Mouse (Mus musculus) neural tube, embryonic 14.5 days (tissue): ENCODE data around the gene Zfand3. TPM values are rescaled to one million over a fixed set of nuclear protein-coding genes. Genes with fewer than 3 reads are reported as not detected.
A peak's percentile ranks its signal among the peaks of the same experiment; 100 is the strongest.

Source experiments
- ATAC-seq: fragments of 200-750 bp; cut with Nextera tagmentation; 2 replicates; pipeline ENCODE4 v1.8.0; 2017; ENCODE audit warnings: low read depth, mild to moderate bottlenecking, moderate TSS enrichment, moderate library complexity
- H3K27ac ChIP-seq: fragments of 300-500 bp; sonication (generic); 2 replicates; pipeline ENCODE4 v1.5.1; 2014; ENCODE audit warnings: low read depth, mild to moderate bottlenecking, control low read depth, low read length, moderate library complexity, mixed read lengths
- H3K27me3 ChIP-seq: fragments of 300-500 bp; sonication (generic); 2 replicates; pipeline ENCODE4 v1.6.1; 2014; ENCODE audit warnings: low read length; ENCODE audit not compliant: control insufficient read depth, insufficient read depth
- H3K36me3 ChIP-seq: fragments of 300-500 bp; sonication (generic); 2 replicates; pipeline ENCODE4 v1.6.1; 2014; ENCODE audit warnings: low read length, mixed read lengths; ENCODE audit not compliant: control insufficient read depth, insufficient read depth
- H3K4me1 ChIP-seq: fragments of 300-500 bp; sonication (generic); 2 replicates; pipeline ENCODE4 v1.6.1; 2014; ENCODE audit warnings: low read length; ENCODE audit not compliant: control insufficient read depth, insufficient read depth
- H3K4me2 ChIP-seq: fragments of 300-500 bp; sonication (generic); 2 replicates; pipeline ENCODE4 v1.6.1; 2014; ENCODE audit warnings: mild to moderate bottlenecking, low read depth, low read length, control low read depth
- H3K4me3 ChIP-seq: fragments of 300-500 bp; sonication (generic); 2 replicates; pipeline ENCODE4 v1.5.1; 2014; ENCODE audit warnings: low read depth, low read length, control low read depth, mixed read lengths
- H3K9ac ChIP-seq: fragments of 300-500 bp; sonication (generic); replicated peaks from 2 replicates; pipeline ENCODE4 v1.6.1; 2014; ENCODE audit warnings: low read depth, mild to moderate bottlenecking, control low read depth, low read length, mixed read lengths
- H3K9me3 ChIP-seq: fragments of 300-500 bp; sonication (generic); 2 replicates; pipeline ENCODE4 v1.6.1; 2016; ENCODE audit warnings: low read length; ENCODE audit not compliant: control insufficient read depth
- WGBS: fragments of 180-500 bp; shearing (Covaris S2); extraction: QIAGEN DNeasy Blood & Tissue Kit; methylation state at CpG from one replicate; pipeline ENCODE4 v1.1.7; 2014; 5-methylcytosine and 5-hydroxymethylcytosine counted together
- polyA plus RNA-seq: library from polyadenylated mRNA; unstranded; fragments of >200 nt; fragmentation: Nextera tagmentation; extraction: Ambion mirVana; gene quantifications from 2 replicates; pipeline ENCODE4 v1.2.1, GENCODE M21; 2014

The Zfand3 gene
- polyA plus RNA-seq, 1 experiment from 2014 or later: 37.5 TPM

- Histone ChIP-seq H3K4me2 (no peak overlapping the region), H3K27me3 (no peaks in the 10 kb centered on the region), H3K4me1 (no peaks in the 10 kb centered on the region), H3K36me3 (no peaks in the 10 kb centered on the region), H3K9me3 (no peaks in the 10 kb centered on the region), H3K4me3 (no peak overlapping the region), H3K9ac (no peak overlapping the region), H3K27ac (no peak overlapping the region)
- WGBS: 75% methylated on average over 4 of the region's 4 CpGs
- ATAC-seq: no peak
These were observed 172.9 kb downstream of the Zfand3 start for GRCm38 (mm10) chr17:30177435-30177834.

DNA sequence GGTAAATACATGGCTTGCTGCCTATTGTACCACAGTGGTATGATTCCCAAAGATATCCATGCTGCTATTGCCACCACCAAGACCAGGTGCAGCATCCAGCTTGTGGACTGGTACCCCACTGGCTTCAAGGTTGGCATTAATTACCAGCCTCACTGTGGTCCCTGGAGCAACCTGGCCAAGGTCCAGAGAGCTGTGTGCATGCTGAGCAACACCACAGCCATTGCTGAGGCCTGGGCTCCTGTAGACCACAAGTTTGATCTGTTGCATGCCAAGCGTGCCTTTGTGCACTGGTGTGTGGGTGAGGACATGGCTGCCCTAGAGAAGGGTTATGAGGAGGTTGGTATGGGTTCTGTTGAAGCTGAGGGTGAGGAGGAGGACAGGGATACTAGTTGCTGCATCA is 173.9 kb downstream of the Zfand3 start:
- H3K4me1 ChIP-seq: no peaks in the 10 kb centered on the region; the same call in 1 of the 2 replicates
- whole genome bisulfite sequencing: 87% methylated on average over 1 of the region's 1 CpGs
- H3K9ac ChIP-seq: no peak overlapping the region
- H3K27me3 ChIP-seq: no peaks in the 10 kb centered on the region
- no peak for ATAC-seq
- H3K36me3 ChIP-seq: no peaks in the 10 kb centered on the region
- H3K4me2 ChIP-seq: no peak overlapping the region
- no peak overlapping the region for H3K4me3 ChIP-seq
- H3K27ac ChIP-seq: no peak overlapping the region
- no peaks in the 10 kb centered on the region for H3K9me3 ChIP-seq

- Histone ChIP-seq H3K27me3 (no peaks in the 10 kb centered on the region), H3K36me3 (no peaks in the 10 kb centered on the region), H3K27ac (no peak overlapping the region), H3K9ac (no peak overlapping the region), H3K4me2 (no peak overlapping the region), H3K4me3 (no peak overlapping the region), H3K4me1 (no peaks in the 10 kb centered on the region; the same call in 1 of the 2 replicates), H3K9me3 (no peaks in the 10 kb centered on the region)
- ATAC-seq: no peak
- 77% methylated on average over 6 of the region's 6 CpGs for WGBS
These were observed 175.7 kb downstream of the Zfand3 start for GRCm38 (mm10) chr17:30180197-30180596.

DNA sequence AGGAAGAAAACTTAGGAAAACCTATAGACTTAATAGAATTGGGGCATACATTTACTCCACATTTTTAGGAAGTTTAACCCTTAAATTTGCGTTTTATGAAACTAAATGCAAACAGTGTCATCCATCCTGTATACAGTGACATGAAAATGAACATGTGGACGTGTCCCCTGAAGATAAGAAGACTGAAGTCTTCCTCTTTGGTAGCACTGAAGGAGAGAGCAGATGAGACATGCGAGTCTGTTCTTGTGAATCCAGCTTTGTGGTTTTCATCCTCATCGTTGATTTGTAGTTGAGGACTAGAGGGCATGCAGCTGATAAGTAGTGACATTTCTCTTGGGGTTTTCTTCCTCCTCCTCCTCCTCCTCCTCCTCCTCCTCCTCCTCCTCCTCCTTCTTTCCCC is 177.0 kb downstream of the Zfand3 start:
- ATAC-seq: no peak
- H3K27ac ChIP-seq: no peak overlapping the region
- no peak overlapping the region for H3K4me3 ChIP-seq
- H3K27me3 ChIP-seq: no peaks in the 10 kb centered on the region
- H3K36me3 ChIP-seq: no peaks in the 10 kb centered on the region
- no peaks in the 10 kb centered on the region; the same call in 1 of the 2 replicates for H3K4me1 ChIP-seq
- WGBS: 88% methylated on average over 4 of the region's 4 CpGs
- no peak overlapping the region for H3K4me2 ChIP-seq
- H3K9me3 ChIP-seq: no peaks in the 10 kb centered on the region
- H3K9ac ChIP-seq: no peak overlapping the region

DNA sequence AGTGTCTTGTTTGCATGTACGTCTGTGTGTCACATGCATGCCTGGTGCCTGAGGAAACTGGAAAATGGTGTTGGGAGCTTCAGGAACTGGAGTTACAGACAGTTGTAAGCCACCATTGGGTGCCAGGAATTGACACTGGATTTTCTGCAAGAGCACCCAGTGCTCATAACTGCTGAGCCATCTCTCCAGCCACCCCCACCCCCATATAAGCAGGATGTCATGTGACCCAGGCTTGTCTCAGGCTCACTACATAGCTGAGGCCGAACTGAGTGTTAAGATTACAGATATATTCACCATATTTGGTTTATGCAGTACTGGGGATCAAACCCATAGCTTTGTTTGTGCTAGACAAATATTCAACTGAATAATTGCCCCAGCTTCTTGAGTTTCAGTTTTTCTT is 177.5 kb downstream of the Zfand3 start:
- no peak overlapping the region for H3K4me2 ChIP-seq
- no peak overlapping the region for H3K4me3 ChIP-seq
- no peak overlapping the region for H3K27ac ChIP-seq
- ATAC-seq: no peak
- no peaks in the 10 kb centered on the region for H3K9me3 ChIP-seq
- no peaks in the 10 kb centered on the region for H3K36me3 ChIP-seq
- no peak overlapping the region for H3K9ac ChIP-seq
- no peaks in the 10 kb centered on the region for H3K27me3 ChIP-seq
- H3K4me1 ChIP-seq: peaks cover 2% of the 10 kb centered on the region; the same call in 1 of the 2 replicates
- WGBS: 93% methylated on average over 2 of the region's 2 CpGs

GRCm38 (mm10) chr17:30183561-30183960 is 179.0 kb downstream of the Zfand3 start:
- H3K27ac ChIP-seq: no peak overlapping the region
- H3K27me3 ChIP-seq: no peaks in the 10 kb centered on the region
- ATAC-seq: no peak
- H3K9me3 ChIP-seq: no peaks in the 10 kb centered on the region
- H3K4me2 ChIP-seq: no peak overlapping the region
- H3K4me1 ChIP-seq: peaks cover 17% of the 10 kb centered on the region
- no peaks in the 10 kb centered on the region for H3K36me3 ChIP-seq
- H3K9ac ChIP-seq: no peak overlapping the region
- H3K4me3 ChIP-seq: no peak overlapping the region
- 83% methylated on average over 6 of the region's 6 CpGs for WGBS

DNA sequence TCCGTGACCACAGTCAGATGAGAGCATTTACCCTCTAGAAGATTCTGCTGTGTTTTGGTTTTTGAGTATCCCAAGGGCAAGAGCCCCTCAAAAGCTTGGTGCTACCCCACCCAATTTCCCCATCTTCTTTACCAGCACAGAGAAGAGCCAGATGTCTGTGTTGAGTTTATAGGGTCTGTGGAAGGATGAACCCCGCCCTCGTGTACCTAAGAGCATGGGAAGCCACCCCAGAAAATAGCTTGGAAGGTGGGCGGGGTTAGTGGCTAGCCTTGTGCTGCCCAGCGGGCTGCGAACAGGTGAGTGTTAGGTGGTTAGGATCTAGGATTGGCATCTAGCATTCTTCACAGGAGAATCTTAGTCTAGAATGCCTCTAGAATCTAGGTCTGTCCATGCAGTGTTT is 182.6 kb downstream of the Zfand3 start:
- Histone ChIP-seq H3K9ac (no peak overlapping the region), H3K4me2 (no peak overlapping the region), H3K27ac (no peak overlapping the region), H3K4me3 (no peak overlapping the region), H3K36me3 (no peaks in the 10 kb centered on the region), H3K27me3 (no peaks in the 10 kb centered on the region), H3K4me1 (peaks cover 37% of the 10 kb centered on the region), H3K9me3 (no peaks in the 10 kb centered on the region)
- WGBS: 98% methylated on average over 6 of the region's 6 CpGs
- ATAC-seq: no peak

GRCm38 (mm10) chr17:30187581-30187980 is 183.0 kb downstream of the Zfand3 start:
- peak overlapping the region; percentile 21; the same call in 1 of the 2 replicates for H3K4me2 ChIP-seq
- 29% methylated on average over 5 of the region's 5 CpGs for WGBS
- H3K4me3 ChIP-seq: no peak overlapping the region
- no peak overlapping the region for H3K9ac ChIP-seq
- H3K36me3 ChIP-seq: no peaks in the 10 kb centered on the region
- no peaks in the 10 kb centered on the region for H3K27me3 ChIP-seq
- no peaks in the 10 kb centered on the region for H3K9me3 ChIP-seq
- no peak for ATAC-seq
- peak overlapping the region; percentile 74 for H3K27ac ChIP-seq
- peaks cover 37% of the 10 kb centered on the region for H3K4me1 ChIP-seq

DNA sequence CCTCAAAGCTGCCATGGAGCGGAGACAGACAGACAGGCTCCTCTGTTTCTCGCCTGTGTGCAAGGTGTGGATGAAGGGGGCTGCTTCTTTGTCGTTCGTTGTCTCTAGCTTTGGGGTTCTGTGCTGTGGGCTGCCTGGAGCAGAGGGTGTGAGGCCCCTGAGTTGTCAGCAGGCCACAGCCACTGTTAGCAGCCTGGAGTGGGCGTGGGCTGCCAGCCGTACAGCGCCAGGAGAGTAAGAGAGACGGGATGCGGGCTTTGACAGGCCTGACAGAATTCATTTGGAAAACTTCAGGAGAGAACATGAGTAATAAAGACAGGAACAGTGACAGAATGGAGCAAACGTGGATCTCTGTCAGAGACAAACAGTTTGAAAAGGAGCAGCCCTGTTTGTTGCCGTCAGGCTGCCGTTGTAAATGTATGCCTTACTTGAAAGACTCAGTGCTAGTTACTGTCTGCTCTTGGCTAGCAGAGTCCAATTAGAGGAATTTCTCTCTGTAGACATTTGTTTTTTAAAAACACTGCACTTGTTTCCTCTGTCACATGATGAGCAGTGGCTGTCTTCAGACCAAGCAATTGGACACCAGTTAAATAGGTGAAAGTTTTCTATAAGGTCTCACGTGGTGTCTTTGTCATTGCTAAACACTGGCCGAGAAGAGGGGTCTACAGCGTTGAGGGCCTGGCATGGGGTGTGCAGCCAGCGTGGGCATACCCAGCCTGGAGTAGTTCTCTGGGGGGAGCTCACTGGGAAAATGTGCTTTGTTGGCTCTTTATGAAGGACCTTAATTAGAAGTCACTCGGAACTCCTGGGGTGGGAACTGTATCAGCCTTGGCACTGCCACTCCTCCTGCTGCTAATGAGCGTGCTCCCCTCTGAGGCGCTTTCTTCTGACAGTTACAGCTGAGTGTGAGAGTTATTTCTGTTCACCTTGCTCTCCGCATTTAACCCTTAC is 183.8 kb downstream of the Zfand3 start:
- Histone ChIP-seq H3K4me1 (peaks cover 37% of the 10 kb centered on the region), H3K27ac (peak overlapping the region; percentile 74), H3K27me3 (no peaks in the 10 kb centered on the region), H3K36me3 (no peaks in the 10 kb centered on the region), H3K9ac (no peak overlapping the region), H3K4me3 (no peak overlapping the region), H3K4me2 (peak overlapping the region; percentile 21; the same call in 1 of the 2 replicates), H3K9me3 (no peaks in the 10 kb centered on the region)
- ATAC-seq: peak; percentile 69; the same call in 1 of the 2 replicates
- WGBS: 12% methylated on average over 20 of the region's 20 CpGs
